Mouse (Mus musculus) cerebellum, postnatal 36 days (tissue): ENCODE results near the gene Arfgap3.

ENCODE experiments used
- DNase-seq, 2 experiments: peaks; one replicate each; pipeline ENCODE4 v3.0.0; 2021 to 2022; ENCODE audit warnings: mixed read lengths in 2 of 2

Gene Arfgap3

DNA sequence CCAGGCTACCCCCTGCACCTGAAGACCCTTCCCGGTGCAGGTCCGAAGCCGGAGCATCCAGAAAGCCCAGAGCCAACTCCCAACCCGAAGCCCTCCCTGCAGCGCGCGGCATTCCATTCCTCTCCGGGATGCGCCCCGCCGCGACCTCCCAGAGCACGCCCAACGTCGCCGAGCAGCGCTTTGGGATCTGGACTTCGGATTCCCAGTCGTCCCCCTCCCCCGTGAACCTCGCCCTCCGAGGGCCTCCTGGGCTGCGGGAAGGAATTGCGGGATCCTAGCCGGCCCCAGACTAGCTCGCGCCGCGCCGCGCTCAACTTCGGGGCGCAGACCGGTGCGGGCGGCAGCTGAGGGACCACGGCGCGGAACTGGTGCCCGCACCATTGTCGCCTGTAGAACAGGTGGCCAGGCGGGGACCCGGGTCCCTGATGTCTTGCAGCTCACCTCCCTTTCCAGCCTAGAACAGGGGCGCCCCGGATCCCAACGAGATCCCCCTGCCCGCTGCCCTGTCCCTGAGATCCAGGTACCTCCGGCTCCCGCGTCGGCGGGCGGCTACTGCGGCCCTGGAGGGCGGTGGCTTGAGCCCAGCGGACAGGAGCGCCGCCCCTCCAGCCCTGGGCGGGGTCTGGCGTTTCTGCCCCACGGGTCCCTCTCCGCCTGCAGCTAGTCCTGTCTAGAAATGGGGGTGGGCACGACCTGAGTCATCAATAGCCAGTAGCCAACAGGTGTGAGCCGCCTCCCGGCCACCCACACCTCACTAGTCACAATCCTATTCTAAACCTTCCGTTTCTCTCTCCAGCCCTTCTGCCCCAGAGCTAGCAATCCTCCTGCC lies 98.7 kb downstream of the Arfgap3 start, which contains the start of gene A4galt:
Gene A4galt, minus strand, starts transcription at position 599 of the 829 bp plus-strand sequence.
- no peak for DNase-seq

DNA sequence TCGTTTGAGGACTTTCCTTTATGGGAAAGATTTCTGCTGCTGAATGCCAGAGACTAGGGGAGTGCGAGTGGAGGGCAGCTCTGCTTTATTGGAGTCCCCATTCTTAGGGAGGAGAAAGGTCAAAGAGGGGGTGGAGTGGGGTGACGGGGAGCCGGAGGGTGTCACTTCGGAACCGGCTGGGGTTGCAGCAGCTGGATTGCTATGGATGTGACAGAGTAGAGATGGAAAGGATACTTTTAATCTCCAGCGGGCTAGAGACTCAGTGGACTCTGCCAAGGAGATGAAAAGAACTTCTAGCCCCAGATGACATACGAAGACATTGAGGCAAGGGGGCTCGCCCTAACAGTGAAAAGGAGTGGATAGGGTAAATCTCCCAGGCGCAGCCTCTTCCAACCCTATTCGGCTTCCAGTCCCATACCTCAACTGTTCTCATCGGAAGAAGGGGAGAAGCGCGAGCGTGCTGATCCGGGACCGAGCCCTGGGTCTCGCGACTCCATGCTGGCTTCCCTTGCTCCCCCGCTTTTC lies 99.3 kb downstream of the Arfgap3 start:
- DNase-seq: no peak
